Mouse (Mus musculus) retina, adult 2 months (tissue): Measurements from ENCODE around the gene Foxo1.

Experiments used
- DNase-seq: peaks from one replicate; pipeline ENCODE4 v3.0.0-alpha.2; 2012; ENCODE audit warnings: low read depth, low spot score

Foxo1 gene

DNA sequence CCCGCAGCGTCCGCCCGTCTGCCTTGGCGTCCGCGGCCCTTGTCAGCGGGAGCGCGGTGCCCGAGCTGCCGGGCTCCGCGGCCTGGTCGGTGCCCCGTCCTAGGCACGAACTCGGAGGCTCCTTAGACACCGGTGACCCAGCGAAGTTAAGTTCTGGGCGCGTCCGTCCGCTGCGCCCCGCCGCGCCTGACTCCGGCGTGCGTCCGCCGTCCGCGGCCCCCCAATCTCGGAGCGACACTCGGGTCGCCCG lies 276 bp downstream of the Foxo1 start:
- no peak for DNase-seq

DNA sequence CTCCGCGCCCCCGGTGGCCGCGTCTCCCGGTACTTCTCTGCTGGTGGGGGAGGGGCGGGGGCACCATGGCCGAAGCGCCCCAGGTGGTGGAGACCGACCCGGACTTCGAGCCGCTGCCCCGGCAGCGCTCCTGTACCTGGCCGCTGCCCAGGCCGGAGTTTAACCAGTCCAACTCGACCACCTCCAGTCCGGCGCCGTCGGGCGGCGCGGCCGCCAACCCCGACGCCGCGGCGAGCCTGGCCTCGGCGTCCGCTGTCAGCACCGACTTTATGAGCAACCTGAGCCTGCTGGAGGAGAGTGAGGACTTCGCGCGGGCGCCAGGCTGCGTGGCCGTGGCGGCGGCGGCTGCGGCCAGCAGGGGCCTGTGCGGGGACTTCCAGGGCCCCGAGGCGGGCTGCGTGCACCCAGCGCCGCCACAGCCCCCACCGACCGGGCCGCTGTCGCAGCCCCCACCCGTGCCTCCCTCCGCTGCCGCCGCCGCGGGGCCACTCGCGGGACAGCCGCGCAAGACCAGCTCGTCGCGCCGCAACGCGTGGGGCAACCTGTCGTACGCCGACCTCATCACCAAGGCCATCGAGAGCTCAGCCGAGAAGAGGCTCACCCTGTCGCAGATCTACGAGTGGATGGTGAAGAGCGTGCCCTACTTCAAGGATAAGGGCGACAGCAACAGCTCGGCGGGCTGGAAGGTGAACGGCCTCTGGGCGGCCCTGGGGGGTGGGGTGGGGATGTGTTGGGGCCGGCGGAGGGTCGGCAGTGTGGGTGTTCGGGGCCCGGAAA lies 789 bp downstream of the Foxo1 start:
- no peak for DNase-seq

DNA sequence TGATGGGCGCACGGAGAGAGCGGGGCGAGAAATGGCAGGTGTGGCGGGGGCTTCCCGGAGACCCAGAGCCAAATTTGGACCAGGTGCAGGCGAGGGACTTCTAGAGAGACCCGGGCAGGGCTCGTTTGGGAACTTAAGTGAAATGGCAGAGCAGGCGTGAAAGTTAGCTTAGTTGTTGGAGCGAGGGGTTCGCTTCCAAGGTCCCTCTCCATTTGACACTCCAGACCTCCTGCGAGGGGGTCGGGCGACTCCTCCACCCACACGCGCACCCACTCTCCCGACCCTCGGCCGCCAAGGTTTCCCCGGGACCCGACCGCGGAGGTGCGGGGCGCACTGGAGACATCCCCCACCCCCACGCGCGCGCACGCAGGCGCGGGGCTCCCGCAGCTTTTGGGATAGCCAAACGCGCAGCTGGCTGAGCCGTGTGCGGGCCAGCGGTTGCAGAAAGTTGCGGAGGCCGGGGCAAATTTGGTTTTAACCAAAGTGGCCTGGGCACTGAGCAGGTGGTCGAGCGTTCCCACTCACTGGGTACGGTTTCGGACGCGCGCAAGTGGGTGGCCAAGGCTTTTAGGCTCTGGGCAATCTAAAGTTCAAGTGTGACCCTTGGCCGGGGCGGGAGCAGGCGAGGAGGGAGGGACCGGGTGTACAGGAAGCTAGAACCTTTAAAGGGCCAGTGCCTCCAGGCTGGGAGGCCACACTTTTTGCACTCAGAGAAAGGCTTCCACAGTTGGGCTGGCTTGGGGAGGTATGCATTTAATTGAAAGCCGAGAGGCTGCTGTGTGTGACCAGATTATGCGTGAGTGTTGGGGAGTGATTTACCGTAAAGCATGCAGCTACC lies 1.6 kb downstream of the Foxo1 start:
- no peak for DNase-seq

DNA sequence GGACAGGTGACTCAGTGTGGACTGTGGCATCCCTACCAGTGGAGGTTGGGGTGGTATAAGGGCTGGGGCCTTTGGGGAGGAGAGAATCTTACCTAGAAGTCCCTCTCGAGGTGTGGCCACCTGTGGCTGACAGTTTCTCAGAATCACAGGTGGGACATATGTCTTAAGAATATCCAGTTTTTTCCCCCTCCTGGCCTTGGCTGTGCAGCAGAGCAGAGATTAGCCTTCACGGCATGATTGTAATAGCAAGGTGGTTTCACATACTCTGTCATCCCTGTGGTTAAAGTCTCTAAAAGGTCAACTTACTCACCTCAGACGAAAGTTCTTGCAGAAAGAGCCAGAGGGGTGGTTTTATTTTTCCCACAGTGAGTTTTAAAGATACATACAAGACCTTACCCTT lies 2.4 kb downstream of the Foxo1 start:
- DNase-seq, result no peak

DNA sequence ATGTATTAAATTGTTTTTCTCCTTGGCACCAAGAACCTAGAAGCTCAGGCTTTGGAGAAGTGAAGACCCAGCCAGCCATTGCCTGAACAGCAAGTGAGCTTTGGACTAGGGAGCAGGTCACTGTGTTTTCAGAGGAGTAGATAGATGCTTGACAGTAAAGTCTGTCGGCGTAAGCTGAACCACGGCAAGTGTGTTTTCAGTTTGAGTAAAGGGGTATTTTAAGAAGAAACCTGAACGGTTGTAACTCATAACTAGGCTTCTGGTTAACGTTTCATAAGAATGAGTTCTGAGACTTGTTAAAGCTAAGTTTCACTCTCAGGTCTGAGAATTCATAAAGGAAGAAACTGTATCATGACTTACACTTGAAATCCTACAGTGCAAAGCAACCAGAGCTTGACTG lies 3.2 kb downstream of the Foxo1 start:
- no peak for DNase-seq

DNA sequence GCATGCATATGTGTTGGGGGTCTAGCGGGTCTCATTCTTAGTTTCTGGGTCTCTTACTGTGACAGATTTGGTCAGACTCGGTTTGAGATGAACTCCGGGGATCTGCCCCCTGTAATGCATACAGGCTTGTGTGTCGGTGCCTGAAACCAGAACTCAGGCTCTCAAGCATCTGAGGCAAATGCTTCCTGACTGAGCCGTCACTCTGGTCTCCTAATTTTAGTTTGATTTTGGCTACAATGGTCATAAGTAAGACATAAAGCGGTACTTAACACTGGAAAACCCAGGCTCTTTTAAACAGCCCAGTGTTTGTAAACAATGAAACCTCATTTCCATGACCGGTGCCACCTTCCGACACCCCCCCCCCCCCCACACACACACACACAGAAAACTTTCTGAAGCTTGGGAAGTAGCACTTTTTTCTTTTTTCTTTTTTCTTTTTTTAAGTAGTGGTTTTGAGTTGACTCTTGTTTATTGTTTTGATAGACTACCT lies 4.3 kb downstream of the Foxo1 start:
- DNase-seq, result no peak

DNA sequence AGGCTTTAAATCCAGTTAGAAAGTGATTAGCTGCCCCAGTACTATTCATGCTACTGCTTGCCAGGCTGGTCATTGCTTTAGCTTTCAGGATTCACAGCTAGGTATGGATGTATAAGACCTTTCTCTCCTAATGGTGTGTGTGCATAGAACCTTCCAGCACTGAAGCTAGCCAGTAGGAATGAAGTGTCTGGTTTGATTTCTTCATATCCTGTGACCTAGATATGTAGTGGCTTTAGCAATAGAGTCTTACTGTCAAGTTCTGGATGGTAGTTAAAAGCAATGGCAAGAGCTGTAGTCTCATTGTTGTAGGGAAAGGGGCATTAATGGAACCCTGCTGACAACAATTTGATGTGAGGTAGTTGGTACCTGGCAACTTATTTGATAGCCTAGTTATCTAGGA lies 6.3 kb downstream of the Foxo1 start:
- DNase-seq, result no peak

DNA sequence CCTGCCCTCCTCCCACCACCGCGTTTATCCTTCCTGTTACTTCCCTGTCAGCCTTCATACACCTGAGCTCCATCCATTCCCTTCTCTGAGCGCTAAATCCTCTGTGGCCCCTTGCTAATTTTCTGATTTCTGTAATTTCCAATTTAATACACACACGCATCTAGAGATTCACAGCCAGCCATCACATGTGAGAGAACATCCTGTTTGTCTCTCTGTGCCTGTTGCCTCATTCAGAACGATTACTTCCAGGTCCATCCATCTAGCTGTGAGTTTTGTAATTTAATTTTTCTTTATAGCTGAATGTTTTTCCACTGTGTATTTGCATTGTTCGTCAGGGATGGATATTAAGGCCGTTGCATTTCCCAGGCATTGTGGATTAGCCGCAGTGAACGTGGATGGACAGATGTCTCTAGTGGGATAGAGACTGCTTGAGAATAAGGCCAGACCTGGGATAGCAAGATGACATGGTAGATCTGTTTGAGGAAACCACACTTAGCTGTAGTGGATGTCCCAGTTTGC lies 7.0 kb downstream of the Foxo1 start:
- DNase-seq, result no peak

DNA sequence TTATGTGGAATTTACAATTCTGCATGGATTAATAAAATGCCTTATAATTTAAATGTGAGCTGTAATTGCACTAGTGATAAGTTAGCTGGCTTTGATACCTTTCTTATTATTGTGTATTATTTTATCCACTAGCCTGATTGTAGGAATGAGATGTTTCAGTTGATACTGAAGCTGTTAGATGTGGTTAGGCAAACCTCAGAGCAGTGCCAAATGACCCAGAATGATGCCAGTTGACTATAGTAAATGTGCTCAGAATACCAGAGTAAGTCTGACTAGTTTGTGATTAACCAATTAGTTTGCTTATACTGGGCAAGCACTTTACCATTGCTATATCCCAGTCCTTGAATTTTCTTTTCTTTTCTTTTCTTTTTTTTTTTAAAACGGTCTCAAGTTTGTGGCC lies 12.5 kb downstream of the Foxo1 start:
- no peak for DNase-seq

DNA sequence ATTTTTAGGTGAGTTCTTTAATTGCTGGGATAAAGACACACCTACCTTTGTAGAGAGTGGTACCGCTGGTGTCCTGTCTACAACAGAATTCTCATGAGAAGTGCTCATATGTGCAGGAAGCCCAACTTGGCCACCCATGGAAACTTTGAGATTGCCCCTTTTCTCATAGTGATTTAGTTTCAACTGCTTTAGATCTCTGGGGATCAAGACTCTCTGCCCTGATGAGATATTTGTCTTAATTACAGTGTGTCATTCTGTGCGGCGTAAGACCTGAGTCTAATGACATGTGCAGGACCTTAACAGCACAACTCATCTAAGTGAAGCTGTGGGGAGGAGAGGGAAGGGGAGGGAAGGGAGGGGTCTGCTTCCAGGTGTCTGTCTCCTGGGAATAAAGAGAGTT lies 13.7 kb downstream of the Foxo1 start:
- no peak for DNase-seq

DNA sequence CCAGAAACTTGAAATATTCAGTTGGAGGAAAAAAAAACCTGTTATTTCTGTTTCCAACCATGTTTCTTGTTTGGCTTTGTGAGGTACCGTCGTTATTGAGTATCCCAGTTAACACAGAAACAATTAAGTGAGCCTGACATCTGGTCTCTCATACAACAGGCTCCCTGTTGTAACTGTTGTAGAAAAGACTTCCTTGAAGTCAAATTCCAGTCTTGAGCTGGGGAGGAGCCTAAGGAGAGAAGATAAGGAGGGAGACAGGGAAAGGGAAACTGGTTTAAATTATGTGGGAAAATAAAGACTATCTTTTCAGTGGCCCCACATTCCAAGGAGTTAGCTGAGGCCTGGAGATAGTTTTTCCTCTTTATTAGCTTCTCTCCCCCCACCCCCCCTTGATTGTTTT lies 14.2 kb downstream of the Foxo1 start:
- no peak for DNase-seq

DNA sequence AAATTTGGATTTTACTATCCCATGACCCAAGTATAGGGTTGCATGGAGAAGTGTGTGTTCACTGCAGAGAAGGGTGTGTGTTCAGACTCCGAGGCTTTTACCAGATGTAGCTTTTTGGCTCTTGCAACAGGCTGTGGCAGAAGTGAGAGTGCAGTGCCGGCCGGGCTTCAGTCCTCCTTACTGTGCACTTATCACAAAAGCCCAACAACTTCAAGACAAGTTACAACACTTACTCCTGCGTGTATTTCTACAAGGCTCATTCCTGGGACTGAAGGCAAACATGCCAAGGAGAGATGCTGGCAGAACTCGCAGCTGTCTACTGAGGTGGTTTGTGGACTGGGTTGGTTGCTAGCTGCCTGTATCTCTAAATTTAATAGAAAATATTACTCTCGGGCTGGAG lies 15.4 kb downstream of the Foxo1 start:
- no peak for DNase-seq

DNA sequence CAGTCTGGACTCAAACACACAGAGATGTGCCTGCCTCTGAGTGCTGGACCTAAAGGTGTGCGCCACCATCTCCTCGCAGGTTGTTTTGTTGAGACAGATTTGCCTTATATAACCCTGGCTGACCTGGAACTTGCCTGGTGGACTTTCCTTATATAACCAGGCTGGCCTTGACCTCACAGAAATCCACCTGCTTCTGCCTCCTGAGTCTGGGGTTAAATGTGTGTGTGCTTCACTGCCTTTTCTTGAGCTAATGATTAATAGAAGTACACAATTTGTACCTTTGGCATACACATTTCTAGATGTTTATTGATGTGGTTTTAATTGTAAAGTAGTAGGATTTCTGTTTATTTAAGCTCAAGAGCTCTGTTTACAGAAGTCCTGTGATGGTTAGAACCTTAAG lies 22.7 kb downstream of the Foxo1 start:
- no peak for DNase-seq

DNA sequence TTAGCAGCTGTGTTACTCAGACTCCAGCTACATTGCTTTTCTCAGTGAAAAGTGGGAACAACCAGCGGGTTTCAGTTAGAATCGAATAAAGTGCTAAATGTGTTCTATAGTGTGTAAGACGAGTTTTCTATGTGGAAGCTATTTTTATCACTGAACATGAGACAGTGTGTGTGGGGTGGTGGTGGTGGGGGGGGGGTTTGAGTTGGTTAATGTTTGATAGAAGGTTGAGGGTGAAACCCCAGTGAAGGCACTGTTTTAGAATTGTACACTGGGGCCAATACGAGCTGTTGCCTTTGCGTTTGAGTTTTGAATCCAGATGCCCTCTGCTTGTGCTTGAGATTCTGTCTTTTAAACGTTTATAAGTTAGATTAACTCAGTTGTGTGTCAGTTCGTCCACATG lies 24.4 kb downstream of the Foxo1 start:
- DNase-seq, result no peak

DNA sequence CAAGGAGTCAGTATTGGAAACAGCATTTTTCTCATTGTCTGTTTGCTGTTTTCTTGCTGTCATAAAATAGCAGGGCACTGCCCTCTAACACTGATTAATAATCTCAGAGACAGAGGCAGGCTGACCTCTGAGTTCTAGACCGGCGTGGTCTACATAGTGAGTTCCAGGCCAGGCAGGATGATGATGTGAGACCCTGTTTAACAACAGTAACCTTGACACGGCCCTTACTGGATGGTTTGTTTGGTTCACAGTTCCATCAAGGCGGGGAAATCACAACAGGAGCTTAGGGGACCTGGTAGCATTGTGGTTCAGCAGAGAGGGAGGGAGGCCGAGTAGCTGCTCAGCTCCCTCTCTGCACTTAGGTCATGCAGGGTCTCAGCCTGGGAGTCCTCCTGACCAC lies 25.8 kb downstream of the Foxo1 start:
- no peak for DNase-seq

DNA sequence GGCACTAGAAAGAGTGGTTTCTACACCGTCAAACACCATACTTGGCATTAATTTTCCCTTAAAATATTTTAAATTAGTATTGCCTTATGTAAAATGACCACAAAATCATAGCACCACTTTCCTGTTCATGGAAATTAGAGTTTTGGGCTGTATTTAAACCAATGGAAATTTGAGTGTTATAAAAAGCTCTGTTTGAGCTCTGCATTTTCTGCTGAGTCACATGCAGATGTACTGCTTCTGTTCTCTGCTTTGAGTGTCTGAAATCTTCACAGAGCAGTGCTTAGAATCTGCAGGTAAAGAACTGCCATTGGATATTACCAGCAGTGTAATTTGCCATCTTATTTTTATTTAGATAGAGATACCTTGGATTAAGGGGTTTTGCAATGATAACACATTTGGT lies 27.6 kb downstream of the Foxo1 start:
- DNase-seq, result no peak

DNA sequence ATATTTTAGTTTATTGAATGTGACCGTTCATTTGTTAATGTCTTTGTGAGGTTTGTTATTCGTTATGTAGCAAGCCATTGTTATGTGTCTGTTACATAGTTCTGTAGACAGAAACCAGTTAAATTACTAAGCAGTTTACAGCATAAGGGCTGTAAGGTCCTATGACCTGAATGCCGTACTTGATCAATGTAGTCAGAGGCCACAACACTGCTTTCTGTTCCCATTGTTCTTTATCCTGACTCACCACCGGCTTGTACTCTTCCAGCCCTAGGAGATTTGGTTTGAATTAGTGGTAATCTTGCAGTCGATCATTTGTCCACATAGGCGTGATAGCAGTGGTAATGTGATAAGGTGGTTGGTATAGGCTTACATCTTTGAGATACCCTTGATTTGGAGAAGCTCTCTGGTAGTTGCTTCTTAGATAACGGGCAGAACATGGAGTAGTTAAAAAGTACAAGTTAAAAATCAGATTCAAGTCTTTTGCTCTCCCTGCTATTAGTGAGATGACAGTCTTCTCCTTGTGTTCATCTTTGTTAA lies 28.2 kb downstream of the Foxo1 start:
- DNase-seq, result no peak

DNA sequence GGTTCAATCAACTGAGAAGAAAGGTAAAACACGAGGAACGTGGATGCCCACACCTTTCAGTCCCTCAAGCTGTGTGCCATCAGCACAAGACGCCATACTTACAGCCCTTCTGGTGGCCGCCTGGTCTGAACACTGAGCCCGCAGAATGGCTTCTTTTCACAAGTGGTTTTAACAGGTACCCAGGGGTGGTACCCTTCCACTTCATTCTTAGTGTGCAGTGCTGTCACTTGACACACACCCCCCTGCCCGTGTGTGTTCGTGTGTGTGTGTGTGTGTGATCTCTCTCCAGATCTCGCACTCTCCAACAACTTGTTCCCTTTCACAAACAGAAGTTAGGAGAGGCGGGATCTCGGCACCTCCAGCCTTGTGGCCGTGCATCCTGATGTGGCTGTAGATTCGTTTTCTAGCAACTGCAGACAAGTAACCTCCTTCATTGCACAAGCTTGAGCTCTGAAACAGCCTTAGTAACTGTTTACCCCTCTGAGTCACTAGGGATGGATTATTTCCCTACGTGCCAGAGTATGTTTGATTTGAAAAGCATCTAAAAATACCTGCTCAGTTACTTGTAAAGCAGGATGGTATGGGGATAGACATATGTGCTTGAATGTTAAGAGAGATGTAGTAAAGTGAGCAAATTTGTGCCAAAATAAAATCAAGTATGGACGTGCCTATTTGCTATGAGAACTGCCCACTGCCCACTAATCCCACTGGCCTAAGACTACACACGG lies 29.3 kb downstream of the Foxo1 start:
- DNase-seq, result no peak

DNA sequence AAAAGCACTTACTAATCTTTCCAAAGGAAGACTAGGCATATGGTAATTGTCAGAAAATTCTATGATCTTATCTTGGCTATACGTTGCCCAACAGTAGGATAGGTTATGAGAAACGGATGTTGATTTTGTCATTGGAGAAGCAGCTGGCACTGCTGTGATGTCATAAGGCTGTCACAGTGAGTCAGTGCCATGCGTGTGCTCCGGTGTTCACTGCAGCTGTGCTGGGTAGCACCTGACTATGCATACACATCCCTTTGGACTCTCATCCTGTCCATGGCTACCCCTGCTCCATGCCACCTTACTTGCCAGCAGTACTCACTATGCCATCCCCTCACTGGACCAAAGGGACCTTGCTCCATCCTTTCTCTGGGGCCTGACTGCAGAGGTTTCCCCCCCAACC lies 30.5 kb downstream of the Foxo1 start:
- no peak for DNase-seq

DNA sequence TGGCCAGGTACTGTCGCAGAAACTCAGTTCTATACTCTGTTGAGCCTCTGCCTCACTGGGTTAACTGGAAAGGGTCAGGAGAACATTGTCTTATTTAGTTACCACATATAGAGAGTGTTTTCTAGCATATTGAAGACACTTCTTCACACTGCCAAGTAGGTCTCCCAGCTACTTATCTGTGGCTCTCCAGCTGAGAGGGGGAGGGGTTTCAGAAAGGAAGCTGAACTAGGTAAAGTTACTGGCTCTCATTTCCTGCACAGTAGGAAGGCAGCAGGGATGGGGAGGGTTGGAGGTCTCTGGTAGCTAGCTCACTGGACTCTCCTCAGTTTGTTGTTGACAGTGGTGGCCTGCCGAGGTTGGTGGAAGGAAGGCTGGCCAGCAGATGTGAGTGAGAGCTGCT lies 31.2 kb downstream of the Foxo1 start:
- no peak for DNase-seq

DNA sequence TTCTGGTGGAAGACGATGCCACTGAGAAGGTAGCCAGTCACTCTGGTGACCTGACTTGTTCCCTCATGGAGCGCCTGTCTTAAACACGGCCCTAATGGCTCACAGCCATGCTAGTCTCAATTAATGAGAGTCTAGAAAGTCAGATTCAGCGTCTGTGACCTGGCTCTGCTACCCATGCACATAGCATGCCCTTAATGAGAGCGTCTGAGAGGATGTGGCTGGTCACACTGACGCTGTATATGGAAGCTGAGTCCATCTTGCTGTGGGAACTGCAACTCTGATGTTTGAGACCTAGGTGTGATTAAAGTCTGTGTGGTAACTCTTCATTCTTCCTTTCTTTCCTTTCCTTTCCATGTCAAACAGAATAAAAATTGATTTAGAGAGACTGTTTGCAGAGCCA lies 32.4 kb downstream of the Foxo1 start:
- no peak for DNase-seq

DNA sequence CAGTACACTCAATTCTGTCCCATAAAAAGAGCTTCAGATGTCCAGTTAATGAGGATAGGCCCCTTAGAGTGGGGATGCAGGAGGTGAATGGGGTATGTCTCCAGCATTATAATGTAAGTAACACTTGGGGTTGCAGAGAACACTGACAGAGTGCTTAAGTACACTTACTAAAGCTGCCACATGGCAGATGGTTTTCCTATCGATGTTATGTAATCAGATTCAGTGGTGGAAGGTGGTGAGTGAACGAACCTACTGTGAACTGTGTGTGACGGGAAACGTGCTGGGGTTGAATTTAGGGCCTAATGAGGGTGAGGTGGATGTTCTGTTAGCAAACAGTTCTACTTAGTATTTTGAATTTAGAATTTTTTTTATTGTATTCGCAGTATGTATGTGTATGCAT lies 35.2 kb downstream of the Foxo1 start:
- no peak for DNase-seq
